Mouse (Mus musculus): Measurements from ENCODE around the gene Mpdu1.
"Not testable (repeated sequence)": the region's sequence is repeated elsewhere in the genome, so short reads cannot be mapped to it uniquely, and the experiment has no call there.

The Mpdu1 gene

DNA sequence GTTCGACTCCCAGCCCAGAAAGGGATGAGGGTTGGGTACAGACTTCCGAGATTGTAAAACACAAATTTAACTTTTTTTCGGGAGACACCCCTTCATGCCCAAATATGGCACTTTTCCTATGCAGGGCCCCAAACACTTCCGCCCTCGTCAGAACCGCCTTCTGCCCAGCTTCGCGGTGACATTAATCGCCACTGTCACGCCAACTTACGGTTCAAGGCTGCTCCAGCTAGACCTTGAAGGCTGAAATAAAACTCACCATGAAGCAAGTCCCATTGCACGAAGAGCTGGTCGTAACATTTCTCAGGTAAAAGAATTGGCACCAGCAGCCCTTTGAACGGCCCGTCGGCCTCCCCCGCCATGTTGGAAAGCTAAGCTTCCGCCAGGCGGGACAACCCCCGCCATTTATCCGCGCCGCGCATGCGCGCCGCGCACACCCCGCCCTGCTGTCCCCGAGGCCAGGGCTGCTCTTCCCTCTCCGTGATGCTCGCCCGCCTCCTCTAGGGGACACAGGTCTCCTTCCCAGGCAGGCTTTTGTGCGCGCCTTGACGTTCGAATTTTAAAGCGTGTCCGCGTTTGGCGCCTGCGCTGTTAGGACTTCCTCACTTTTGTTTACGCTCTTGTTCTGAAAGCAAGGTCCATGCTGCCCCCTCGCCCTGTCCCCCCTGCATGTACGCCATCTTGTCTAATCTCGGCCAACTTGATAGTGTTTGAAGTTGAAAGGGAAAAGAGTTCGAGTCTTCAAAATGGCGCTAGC lies at the start of gene Mpdu1:
Gene Mpdu1, minus strand, starts transcription at position 430 of the 754 bp plus-strand sequence.
- DNase-seq (ENCODE audit: low read depth, low spot score), result peak; percentile 95

DNA sequence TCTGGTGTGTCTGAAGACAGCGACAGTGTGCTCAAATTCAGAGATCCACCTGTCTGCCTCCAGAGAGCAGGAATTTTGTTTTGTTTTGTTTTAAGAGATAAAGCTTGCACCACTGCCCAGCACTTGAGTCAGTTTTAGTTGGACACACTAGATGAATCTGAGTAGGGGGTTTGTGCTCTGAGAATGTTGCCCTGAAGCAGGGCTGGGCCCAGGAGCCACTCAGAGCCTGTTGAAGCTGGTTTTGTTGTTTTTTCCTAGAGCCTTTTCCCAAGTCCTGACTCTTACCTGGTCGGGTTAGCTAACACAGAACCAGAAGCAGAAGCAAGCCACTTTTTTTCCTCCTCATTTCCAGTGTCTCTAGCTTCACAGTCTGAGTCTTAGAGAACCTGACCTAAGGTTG lies 48.6 kb upstream of the Mpdu1 start:
- DNase-seq (ENCODE audit: low read depth, low spot score), result no peak

DNA sequence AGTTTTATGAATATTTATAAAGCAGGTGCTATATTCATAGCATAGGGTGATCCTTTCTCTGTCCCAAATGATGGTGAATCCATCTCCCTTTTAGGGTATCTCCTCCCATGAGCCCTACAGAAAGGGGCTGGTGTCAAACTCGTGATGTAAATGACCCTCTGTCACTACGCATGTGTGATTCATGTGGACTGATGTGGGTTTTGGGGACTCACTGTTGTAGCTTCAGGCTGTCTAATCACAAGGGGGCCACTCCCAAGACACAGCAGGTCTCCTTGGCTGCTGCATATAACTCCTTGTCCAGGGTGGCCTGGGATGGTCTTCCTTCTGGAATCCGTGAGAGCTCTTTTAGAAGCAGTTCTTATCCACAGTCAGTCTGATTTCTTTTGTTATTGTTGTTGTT lies 48.0 kb upstream of the Mpdu1 start:
- no peak for DNase-seq (ENCODE audit: low read depth, low spot score)

DNA sequence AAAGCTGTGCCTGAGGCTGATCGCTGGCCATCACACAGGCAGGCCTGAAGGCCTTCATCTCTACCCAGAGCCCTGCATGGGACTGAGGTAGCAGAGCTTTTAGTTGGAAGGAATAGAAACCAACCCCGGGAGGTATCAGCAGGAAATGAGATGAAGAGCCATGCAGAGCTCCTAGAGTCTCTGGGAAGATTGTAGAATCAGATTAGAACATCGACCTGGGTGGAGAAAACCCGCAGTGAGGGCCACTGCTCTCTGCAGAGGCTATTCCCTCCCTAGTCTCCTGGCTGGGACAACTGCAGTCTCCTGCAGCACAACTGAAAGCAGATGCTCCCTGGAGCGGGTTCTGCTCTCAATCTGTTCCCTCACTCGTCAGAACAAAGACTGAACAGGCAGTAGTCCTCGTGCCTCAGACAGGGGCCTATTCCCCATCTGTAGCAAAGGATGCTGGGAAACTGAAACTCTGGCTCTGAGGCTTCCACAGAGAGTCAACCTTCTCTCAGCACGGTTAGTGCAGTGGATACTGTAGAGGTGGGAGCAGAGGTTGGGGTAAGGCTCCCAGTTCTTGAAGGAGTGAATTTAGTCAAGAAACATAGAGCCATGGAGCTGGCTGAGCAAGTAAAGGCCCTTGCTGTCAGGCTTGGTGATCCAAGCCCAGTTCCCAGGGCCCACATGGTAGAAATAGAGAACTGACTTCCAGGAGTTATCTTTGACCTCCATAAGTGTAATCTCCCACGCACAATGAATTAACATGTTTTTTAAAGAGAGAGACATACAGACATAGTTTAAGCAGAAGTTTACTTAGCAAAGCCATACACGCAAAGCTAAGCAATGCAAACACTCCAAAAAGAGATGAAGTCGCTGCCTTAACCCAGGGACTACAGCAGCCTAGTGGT lies 47.4 kb upstream of the Mpdu1 start:
- no peak for DNase-seq (ENCODE audit: low read depth, low spot score)

DNA sequence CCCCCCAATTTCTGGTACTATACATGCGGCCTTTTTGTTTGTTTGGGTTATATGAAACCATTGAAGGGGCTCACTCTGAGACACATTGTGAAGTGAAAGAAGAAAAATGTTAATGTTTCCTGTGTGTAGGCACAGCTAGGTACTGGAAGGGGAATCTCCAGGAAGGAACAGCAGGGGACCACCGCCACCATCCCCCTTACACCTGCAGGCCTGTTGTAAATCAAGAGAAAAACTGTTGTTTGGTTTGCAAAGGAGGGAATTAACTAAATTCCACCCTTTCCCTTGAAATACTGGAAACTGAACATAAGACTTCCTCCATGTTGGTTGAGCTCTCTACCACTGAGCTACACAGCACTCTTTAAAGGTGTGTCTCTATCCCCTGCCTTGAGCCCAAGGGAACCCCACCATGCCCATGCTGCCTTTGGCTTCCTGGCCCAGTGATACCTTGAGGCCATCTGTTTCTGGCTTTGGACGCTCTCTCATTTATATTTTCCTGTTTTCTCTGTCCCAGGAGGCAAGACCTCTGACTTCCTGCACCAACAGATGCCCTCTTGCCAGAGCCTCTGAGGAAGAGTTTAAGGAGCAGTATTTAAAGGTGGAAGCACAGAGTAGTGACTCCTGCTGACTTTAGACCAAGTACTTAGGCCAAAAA lies 46.3 kb upstream of the Mpdu1 start:
- no peak for DNase-seq (ENCODE audit: low read depth, low spot score)

DNA sequence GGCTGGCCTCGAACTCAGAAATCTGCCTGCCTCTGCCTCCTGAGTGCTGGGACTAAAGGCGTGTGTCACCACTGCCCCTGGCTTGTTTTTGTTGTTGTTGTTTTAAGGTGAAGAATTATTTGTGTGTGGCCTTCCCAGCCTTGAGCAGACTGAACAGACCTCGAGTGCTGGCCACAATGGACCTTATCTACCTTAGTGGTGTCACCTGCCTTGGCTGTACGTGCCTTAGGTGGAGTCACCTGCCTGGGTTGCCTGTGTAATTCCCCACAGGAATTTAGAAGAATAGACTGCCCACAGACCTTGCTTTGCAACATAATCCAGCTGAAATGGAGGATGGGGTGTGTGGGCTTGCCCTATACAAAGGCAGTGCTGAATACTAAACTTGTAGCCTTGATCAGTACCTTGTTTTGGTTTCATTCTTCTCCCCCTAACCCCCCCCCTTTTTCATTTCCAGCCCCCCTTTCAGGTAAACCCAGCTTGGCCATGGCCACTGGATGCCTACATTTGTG lies 45.5 kb upstream of the Mpdu1 start:
- no peak for DNase-seq (ENCODE audit: low read depth, low spot score)

DNA sequence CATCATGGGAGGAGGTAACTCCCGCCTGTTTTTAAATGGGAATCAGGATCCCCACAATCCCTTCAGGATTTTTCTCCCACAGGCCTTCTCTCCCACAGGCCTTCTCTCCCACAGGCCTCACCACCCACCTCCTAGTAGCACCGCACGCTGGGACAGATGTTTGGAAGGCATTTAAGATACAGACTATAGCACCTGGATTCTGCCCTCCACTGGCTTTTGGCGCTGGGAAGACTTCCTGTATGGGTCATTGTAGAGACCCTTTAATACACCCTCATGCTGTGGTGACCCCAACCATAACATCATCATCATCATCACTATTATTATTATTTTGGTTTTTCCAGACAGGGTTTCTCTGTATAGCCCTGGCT lies 45.0 kb upstream of the Mpdu1 start:
- DNase-seq (ENCODE audit: low read depth, low spot score), result no peak

DNA sequence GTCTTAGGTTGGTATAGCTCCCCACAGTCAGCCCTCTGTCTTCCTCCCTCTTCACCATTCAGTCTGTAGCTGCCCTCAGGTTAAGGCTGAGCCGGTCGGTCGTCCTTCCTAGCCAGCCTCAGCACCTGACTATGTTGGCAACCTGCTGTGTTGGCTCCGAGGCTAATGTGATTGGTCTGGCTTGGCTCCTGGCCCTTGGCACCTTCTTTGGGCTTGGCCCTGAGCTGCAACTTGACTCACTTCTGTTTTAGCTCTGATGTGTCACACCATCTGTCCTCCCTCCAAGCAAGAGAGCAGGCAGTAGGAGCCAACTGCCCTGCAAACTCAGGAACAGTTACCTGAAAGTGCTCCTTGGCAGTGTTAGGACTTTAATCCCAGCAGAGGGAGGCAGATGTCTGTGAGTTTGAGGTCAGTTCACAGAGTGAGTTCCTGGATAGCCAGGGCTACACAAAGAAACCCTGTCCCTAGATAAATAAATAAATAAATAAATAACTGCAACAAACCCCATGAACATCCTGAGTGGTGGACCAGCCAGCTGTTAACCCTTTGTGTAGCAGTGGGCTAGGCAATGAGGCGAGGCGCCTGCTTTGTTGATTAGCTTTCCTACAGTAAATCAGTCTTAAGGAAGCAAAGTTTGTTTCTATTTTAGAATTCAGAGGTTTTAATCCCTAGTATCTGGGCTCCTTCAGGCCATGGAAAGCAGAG lies 44.5 kb upstream of the Mpdu1 start:
- no peak for DNase-seq (ENCODE audit: low read depth, low spot score)

DNA sequence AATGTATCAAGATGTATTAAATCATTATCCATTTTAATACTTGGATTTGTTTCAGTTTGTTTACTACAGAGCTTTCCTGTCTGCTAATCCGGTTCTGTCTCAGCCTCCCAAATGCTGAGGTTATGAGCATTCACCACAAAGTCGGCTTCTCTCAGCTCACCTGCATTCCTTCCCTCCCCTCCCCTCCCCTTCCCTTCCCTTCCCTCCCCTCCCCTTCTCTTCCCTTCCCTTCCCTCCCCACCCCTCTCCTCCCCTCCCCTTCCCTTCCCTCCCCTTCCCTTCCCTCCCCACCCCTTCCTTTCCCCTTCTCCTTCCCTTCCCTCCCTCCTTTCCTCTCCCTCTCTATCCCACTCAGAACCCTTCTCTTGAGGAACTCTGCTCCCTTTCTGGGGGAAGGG lies 42.2 kb upstream of the Mpdu1 start:
- no peak for DNase-seq (ENCODE audit: low read depth, low spot score)

DNA sequence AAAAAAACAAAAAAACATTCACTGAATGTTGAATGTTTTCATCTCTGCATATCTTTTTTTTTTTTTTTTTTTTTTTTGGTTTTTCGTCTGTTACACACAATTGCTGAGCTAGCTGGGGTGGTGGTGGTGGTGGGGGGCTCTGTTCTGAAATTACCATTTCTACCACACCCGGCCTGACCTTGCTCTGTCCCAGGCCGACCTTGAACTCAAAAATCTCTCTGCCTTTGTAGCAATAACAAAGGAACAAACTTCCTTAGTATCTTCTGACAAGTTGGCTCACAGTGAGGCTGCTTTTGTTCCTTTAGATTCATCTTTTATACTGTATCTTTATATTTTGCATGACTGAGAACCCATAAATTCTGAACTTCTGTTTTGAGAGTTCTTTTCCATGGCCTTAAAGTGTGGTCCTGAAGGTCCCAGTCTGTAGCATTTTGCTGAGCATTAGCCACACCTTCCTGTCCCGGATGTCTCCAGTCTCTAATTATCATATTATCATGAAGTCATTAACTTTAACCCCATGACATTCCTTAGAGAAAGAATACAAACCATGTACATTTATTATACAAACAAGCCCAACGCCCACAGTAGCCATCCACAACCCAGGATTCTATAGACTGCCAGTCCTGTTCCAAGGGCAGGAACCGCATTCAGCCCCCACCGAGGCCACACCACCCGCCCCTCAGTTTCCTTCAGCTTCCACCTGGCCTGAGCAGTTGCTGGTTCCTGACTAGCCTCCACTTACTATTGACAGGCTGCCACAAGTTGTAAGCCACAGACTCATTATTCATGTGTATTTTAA lies 41.6 kb upstream of the Mpdu1 start:
- DNase-seq (ENCODE audit: low read depth, low spot score), result no peak

DNA sequence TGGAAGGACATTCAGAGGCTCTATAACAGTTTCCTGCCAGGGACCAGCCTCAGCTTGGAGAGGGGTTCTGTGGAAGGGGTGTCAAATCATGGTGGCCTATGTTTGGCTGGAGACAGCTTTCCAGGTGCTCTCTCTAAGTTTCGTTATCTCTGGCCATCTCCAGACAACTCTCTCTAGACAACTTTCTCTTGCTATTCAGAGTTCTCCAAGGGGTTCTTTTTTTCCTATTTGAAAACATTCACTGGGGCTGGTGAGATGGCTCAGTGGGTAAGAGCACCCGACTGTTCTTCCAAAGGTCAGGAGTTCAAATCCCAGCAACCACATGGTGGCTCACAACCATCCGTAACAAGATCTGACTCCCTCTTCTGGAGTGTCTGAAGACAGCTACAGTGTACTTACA lies 40.9 kb upstream of the Mpdu1 start:
- DNase-seq (ENCODE audit: low read depth, low spot score), result not testable (repeated sequence)

DNA sequence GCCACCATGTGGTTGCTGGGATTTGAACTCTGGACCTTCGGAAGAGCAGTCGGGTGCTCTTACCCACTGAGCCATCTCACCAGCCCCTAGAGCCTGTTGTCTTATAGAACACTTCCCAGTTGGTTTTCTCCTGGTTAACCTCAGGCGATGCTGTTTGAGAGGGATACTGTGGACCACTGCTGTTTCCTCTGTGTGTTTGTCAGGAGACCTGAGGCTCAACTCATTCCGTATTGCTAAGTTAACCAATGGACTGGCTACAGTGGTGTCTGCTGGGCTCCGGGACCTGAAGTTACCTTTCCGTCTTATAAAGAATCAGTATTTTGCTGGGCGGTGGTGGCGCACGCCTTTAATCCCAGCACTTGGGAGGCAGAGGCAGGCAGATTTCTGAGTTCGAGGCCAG lies 40.4 kb upstream of the Mpdu1 start:
- DNase-seq (ENCODE audit: low read depth, low spot score), result not testable (repeated sequence)

DNA sequence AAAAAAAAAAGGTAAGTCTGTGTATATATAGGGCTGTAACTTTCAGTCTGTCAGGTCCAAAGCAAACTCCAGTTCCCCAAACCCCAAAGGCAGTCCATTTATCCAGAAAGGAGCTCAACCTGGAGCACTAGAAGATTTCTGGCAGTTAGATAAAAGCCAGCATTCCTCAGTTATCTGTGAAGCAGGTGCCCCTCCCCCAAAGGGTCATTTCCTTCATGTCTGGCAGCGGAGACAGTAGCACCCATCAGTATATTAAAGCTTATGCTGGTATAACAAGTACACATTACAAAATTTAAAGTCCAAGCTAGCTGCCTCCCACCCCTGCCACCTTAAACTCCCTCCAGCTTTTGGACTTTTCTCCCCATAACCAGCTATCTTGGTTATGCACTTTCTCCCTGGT lies 37.2 kb upstream of the Mpdu1 start:
- DNase-seq (ENCODE audit: low read depth, low spot score), result no peak

DNA sequence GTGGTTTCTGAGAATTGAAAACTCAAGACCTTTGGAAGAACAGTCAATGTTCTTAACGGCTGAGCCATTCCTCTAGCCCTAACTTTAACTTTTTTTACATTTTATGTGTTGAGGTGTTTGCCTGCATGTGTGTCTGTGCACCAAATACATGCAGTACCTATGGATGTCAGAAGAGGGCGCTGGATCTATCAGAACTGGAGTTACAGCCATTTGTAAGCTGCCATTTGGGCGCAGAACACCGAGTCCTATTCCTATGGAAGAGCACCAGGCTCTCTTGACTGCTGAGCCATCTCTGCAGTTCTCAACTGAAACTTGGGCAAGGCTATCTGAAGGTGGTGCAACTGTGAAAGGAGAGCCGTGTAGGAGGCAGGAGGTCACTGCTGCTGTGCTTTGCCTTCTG lies 36.1 kb upstream of the Mpdu1 start:
- DNase-seq (ENCODE audit: low read depth, low spot score), result no peak

DNA sequence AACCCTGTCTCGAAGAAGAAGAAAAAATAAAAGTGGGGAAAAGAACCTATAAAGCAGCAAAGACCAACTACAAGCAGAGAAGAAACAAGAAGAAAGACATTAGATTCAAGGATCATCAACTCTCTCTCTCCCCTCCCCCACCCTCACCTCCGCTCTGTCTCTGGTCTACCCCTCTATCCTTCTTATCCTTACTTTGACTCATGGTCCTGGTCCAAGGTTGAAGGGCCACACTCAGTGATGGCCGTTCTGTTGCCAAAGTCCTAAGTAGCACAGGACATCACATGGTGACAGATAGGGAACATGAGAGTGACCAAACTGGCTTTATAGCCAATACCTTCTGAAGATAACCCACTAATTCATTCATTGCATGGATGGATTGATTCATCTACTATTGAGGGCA lies 35.0 kb upstream of the Mpdu1 start:
- DNase-seq (ENCODE audit: low read depth, low spot score), result no peak

DNA sequence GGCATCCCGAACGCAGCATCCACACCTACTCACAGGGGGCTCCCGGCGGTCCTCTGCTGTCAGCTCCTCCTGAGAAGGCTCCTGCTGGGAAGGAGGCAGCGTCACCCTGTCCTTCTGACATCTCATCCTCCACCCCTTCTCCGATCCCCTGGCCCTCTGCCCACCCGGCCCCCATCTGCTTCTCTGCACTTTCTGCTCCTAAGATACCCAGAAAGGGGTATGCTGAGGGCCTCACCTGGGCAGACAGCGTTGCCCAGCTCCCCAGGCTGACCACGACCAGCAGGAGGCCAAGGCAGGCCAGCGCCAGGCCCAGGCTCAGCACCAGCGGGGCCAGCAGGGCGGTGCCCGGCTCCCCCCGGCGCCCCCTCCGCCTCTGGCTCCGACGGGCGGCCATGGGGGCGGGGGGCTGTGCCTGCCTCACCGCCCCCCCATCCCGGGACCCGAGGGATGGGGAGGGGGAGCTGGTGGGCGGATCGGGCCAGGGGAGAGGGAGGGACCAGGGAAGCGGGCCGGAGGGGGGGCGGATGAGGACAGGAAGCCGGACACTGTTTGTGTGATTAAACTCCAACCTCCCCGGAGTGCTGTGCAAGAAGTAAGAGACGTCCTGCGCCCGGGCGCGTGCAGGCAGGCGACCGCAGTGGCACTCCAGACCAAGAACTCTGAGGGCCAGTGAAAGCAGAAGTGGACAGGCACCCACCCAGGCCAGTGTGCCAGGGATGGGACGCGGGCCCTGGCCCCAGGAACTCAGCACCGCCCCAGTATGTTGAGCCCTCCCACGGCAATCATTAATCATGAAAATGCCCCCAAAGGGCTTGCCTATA lies 33.1 kb upstream of the Mpdu1 start, which contains the start of the genes Tnfsf12 and Tnfsfm13:
Gene Tnfsf12, minus strand, starts transcription at position 489 of the 821 bp plus-strand sequence.
Gene Tnfsfm13, minus strand, starts transcription at position 738 of the 821 bp plus-strand sequence.
- DNase-seq (ENCODE audit: low read depth, low spot score), result no peak

DNA sequence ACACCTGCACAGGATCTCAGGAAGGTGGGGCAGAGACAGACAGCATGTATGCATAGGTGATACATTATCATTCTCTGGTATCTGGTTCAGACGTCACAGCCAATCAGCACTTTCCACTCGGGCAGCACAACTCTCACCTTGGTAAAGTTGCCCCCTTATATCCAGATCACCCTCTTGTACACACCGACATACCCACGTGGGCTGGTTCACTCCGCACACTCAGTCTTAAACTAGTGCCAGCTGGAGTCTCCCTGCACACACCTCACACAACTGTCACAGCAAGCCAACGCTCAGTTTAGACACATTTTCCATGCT lies 32.6 kb upstream of the Mpdu1 start:
- DNase-seq (ENCODE audit: low read depth, low spot score), result no peak

DNA sequence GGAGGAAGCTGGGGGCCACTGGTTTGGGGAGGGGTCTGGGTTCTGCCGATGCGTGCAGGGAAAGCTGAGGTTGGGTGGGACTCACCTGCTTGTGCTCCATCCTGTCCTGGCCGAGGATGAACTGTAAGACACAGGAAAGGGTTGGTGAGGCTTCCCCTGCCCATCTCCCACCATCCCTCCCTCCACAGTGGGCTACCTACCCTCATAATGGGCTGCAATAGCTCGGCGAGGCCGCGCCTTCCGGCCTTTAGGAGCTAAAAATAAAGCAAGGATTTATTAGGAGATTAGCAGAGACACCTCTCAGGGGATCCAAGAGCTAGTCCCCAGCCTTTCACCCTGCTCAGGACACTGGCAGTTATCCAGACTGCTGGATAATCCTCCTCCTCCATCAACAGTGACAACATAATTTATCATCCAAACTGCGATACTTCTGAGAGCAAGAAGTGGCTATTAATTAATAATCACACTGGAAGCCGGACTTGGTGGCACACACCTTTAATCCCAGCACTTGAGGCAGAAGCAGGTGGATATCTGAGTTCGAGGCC lies 31.1 kb upstream of the Mpdu1 start:
- DNase-seq (ENCODE audit: low read depth, low spot score), result no peak

DNA sequence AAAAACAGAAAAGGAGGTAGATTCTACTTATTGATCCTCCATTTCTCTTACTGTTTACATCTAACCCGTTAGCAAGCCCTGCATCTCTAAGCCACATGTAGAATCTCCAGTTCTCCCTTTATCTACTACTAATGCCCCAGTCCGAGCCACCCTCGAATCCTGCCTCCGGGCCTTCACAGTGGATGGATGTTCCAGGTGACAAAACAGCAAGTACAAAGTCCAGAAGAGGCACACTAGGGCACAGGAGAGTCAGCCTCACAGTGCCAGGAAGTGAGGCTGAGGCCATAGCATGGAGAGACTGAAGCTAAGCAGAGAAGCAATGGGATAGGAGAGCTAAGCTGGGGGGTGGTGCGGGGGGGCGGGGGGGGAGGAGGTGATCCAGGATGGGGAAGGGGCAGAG lies 30.4 kb upstream of the Mpdu1 start:
- DNase-seq (ENCODE audit: low read depth, low spot score), result no peak
